In genomic region chr14:72447141-72448091, GRCm38 (mm10) we compare ENCODE assay signal across 8 mouse cellular contexts. TPM values are rescaled to one million over a fixed set of nuclear protein-coding genes. Genes with fewer than 3 reads are reported as not detected.
A peak's percentile ranks its signal among the peaks of the same experiment; 100 is the strongest.
DNase-seq lines count a peak whose midpoint lies in the region; ATAC-seq lines count a peak whose summit lies in the region.

No protein-coding gene starts in this region.

- WGBS in forebrain, embryonic 11.5 days: 66% methylated on average over 9 of the region's 9 CpGs
- WGBS in kidney, embryonic 15.5 days: 57% methylated on average over 9 of the region's 9 CpGs
- WGBS in midbrain, embryonic 11.5 days: 62% methylated on average over 9 of the region's 9 CpGs

- no peaks in the 10 kb centered on the region for H3K27me3 ChIP-seq in forebrain, embryonic 11.5 days (ENCODE audit: control insufficient read depth, insufficient read depth, low read length)
- H3K27me3 ChIP-seq in kidney, embryonic 15.5 days: no peaks in the 10 kb centered on the region
- no peaks in the 10 kb centered on the region for H3K27me3 ChIP-seq in midbrain, embryonic 11.5 days (ENCODE audit: control insufficient read depth, insufficient read depth, low read length)

- H3K36me3 ChIP-seq in forebrain, embryonic 11.5 days (ENCODE audit: control insufficient read depth, insufficient read depth, low read length): no peaks in the 10 kb centered on the region
- no peaks in the 10 kb centered on the region for H3K36me3 ChIP-seq in kidney, embryonic 15.5 days
- H3K36me3 ChIP-seq in midbrain, embryonic 11.5 days (ENCODE audit: control insufficient read depth, insufficient read depth, low read length): no peaks in the 10 kb centered on the region

- peak; percentile 70 for ATAC-seq in frontal cortex, adult (ENCODE audit: low TSS enrichment)
- 0 out of 2 replicates have a peak, but pooled peaks have one; percentile 39 for ATAC-seq in forebrain, embryonic 11.5 days (replicated peaks; ENCODE audit: low FRiP score)
- ATAC-seq in kidney, embryonic 15.5 days (replicated peaks; ENCODE audit: low FRiP score): 0 out of 2 replicates have a peak, but pooled peaks have one; percentile 18
- ATAC-seq in midbrain, embryonic 11.5 days (ENCODE audit: low FRiP score): peak; percentile 60; the same call in 1 of the 2 replicates

- no peaks in the 10 kb centered on the region for H3K4me1 ChIP-seq in forebrain, embryonic 11.5 days (replicated peaks; ENCODE audit: control insufficient read depth, insufficient read depth, low read length)
- H3K4me1 ChIP-seq in kidney, embryonic 15.5 days: no peaks in the 10 kb centered on the region
- no peaks in the 10 kb centered on the region for H3K4me1 ChIP-seq in midbrain, embryonic 11.5 days (ENCODE audit: control insufficient read depth, insufficient read depth, low read length)

- no peak overlapping the region for H3K4me3 ChIP-seq in forebrain, embryonic 11.5 days (ENCODE audit: low read depth, low read length)
- H3K4me3 ChIP-seq in kidney, embryonic 15.5 days (replicated peaks): no peak overlapping the region
- no peak overlapping the region for H3K4me3 ChIP-seq in midbrain, embryonic 11.5 days (ENCODE audit: low read depth, low read length)

- no peak overlapping the region for H3K9ac ChIP-seq in forebrain, embryonic 11.5 days (ENCODE audit: low read length)
- H3K9ac ChIP-seq in kidney, embryonic 15.5 days: no peak overlapping the region
- H3K9ac ChIP-seq in midbrain, embryonic 11.5 days (ENCODE audit: low read length): no peak overlapping the region

- no peak overlapping the region for H3K27ac ChIP-seq in forebrain, embryonic 11.5 days (ENCODE audit: low read depth, low read length)
- H3K27ac ChIP-seq in kidney, embryonic 15.5 days: no peak overlapping the region
- no peak overlapping the region for H3K27ac ChIP-seq in midbrain, embryonic 11.5 days (ENCODE audit: low read depth, low read length)

- no peak overlapping the region for H3K4me2 ChIP-seq in forebrain, embryonic 11.5 days (ENCODE audit: low read depth, low read length, severe bottlenecking)
- no peak overlapping the region for H3K4me2 ChIP-seq in kidney, embryonic 15.5 days
- no peak overlapping the region for H3K4me2 ChIP-seq in midbrain, embryonic 11.5 days

- no peak for DNase-seq in frontal cortex, postnatal 10 days (ENCODE audit: low spot score in 2 of 2)
- DNase-seq in urinary bladder, adult 2 months (ENCODE audit: low spot score): peak; percentile 18
- DNase-seq in urinary bladder, postnatal 10 days (ENCODE audit: low spot score): no peak
- DNase-seq in forebrain, embryonic 11.5 days (ENCODE audit: low spot score): no peak
- DNase-seq in midbrain, embryonic 11.5 days (ENCODE audit: low spot score, missing footprints): no peak
- no peak for DNase-seq in spleen, adult 12 weeks (ENCODE audit: low spot score)

- no peaks in the 10 kb centered on the region for H3K9me3 ChIP-seq in forebrain, embryonic 11.5 days (ENCODE audit: control insufficient read depth, low read length)
- H3K9me3 ChIP-seq in kidney, embryonic 15.5 days (replicated peaks): no peaks in the 10 kb centered on the region
- H3K9me3 ChIP-seq in midbrain, embryonic 11.5 days (ENCODE audit: control insufficient read depth, low read length): no peaks in the 10 kb centered on the region

RNA-seq across cellular contexts. Expression of gene Gm9195, which starts 44.2 kb away (rescaled TPM):
- polyA plus RNA-seq in urinary bladder, adult 2 months (2012; rRNA removed): 0.06 and 0.07 TPM in 2 replicates
- not detected in 2 replicates for polyA plus RNA-seq in forebrain, embryonic 11.5 days (2014; fragmentation: Nextera tagmentation; extraction: Ambion mirVana)
- polyA plus RNA-seq in kidney, embryonic 15.5 days (2015; fragmentation: Nextera tagmentation; extraction: Ambion mirVana): not detected in 2 replicates
- not detected in 2 replicates for polyA plus RNA-seq in midbrain, embryonic 11.5 days (2014; fragmentation: Nextera tagmentation; extraction: Ambion mirVana)

Comparison
In these comparisons a context has a peak if more than half of its experiments do, and no peak if none do; other contexts are left out.
1. ATAC-seq: peak in every context shown above with its lines; median percentile 70 in frontal cortex, adult; 60 in midbrain, embryonic 11.5 days; 39 in forebrain, embryonic 11.5 days; 18 in kidney, embryonic 15.5 days.